In genomic region chr9:52049605-52050004, GRCm38 (mm10) we compare ENCODE assay signal across 8 mouse cellular contexts. TPM values are rescaled to one million over a fixed set of nuclear protein-coding genes. Genes with fewer than 3 reads are reported as not detected.
A peak's percentile ranks its signal among the peaks of the same experiment; 100 is the strongest.
DNase-seq lines count a peak whose midpoint lies in the region; ATAC-seq lines count a peak whose summit lies in the region.

No protein-coding gene starts in this region.

- peak overlapping the region; percentile 99 for H3K9ac ChIP-seq in limb, embryonic 12.5 days (replicated peaks)
- H3K9ac ChIP-seq in stomach, embryonic 16.5 days (ENCODE audit: low read length) = peak overlapping the region; percentile 99

- H3K4me3 ChIP-seq in megakaryocyte, embryonic 14.5 days (replicated peaks) = peak overlapping the region; percentile 95
- peak overlapping the region; percentile 94 for H3K4me3 ChIP-seq in limb, embryonic 12.5 days (replicated peaks)
- H3K4me3 ChIP-seq in stomach, embryonic 16.5 days (replicated peaks; ENCODE audit: low read length) = peak overlapping the region; percentile 97

- H3K27ac ChIP-seq in limb, embryonic 12.5 days = no peak overlapping the region
- no peak overlapping the region for H3K27ac ChIP-seq in stomach, embryonic 16.5 days (ENCODE audit: low read length)

- 2% methylated on average over 3 of the region's 3 CpGs for WGBS in limb, embryonic 12.5 days
- 9% methylated on average over 3 of the region's 3 CpGs for WGBS in stomach, embryonic 16.5 days

- DNase-seq in CD4-positive, CD25-positive, alpha-beta regulatory T cell, adult 2 months (ENCODE audit: low read depth, low spot score) = peak; percentile 28
- no peak for DNase-seq in left cerebral cortex, postnatal 14 days (ENCODE audit: low spot score in 2 of 2)
- no peak for DNase-seq in spleen, postnatal 10 days (ENCODE audit: low spot score in 2 of 2)

- H3K4me2 ChIP-seq in limb, embryonic 12.5 days = peak overlapping the region; percentile 65
- peak overlapping the region; percentile 72 for H3K4me2 ChIP-seq in stomach, embryonic 16.5 days (ENCODE audit: low read depth, low read length)

- H3K9me3 ChIP-seq in megakaryocyte, embryonic 14.5 days = no peaks in the 10 kb centered on the region
- H3K9me3 ChIP-seq in limb, embryonic 12.5 days = no peaks in the 10 kb centered on the region
- no peaks in the 10 kb centered on the region for H3K9me3 ChIP-seq in stomach, embryonic 16.5 days (replicated peaks; ENCODE audit: control insufficient read depth, low read length)

- H3K27me3 ChIP-seq in megakaryocyte, embryonic 14.5 days (replicated peaks) = no peaks in the 10 kb centered on the region
- H3K27me3 ChIP-seq in limb, embryonic 12.5 days = no peaks in the 10 kb centered on the region
- no peaks in the 10 kb centered on the region for H3K27me3 ChIP-seq in stomach, embryonic 16.5 days (ENCODE audit: control insufficient read depth, insufficient read depth, low read length)

- intact Hi-C loops in left cerebral cortex, postnatal 14 days (cut with DNase I) = loop anchor here (5.0 kb wide), 1 partner anchor 62 kb away; no protein-coding TSS in a partner anchor

- H3K4me1 ChIP-seq in megakaryocyte, embryonic 14.5 days = peaks cover 30% of the 10 kb centered on the region
- H3K4me1 ChIP-seq in limb, embryonic 12.5 days (replicated peaks) = peaks cover 25% of the 10 kb centered on the region
- H3K4me1 ChIP-seq in stomach, embryonic 16.5 days (ENCODE audit: control insufficient read depth, insufficient read depth, low read length) = peaks cover 18% of the 10 kb centered on the region

- ATAC-seq in CD4-positive, CD25-positive, alpha-beta regulatory T cell, adult 4 months = no peak
- ATAC-seq in megakaryocyte, adult 5-6 weeks (ENCODE audit: poor library complexity, severe bottlenecking) = no peak
- ATAC-seq in limb, embryonic 12.5 days (ENCODE audit: insufficient number of reproducible peaks, insufficient read depth, low FRiP score, low TSS enrichment, low read depth) = no peak
- ATAC-seq in stomach, embryonic 16.5 days (ENCODE audit: insufficient read depth, low FRiP score) = no peak

- H3K36me3 ChIP-seq in megakaryocyte, embryonic 14.5 days (replicated peaks; ENCODE audit: low read length) = no peaks in the 10 kb centered on the region
- no peaks in the 10 kb centered on the region for H3K36me3 ChIP-seq in limb, embryonic 12.5 days
- H3K36me3 ChIP-seq in stomach, embryonic 16.5 days (ENCODE audit: control insufficient read depth, insufficient read depth, low read length) = no peaks in the 10 kb centered on the region

RNA-seq across cellular contexts. Expression of gene Rdx, which starts 2.6 kb away (rescaled TPM):
- polyA plus RNA-seq in CD4-positive, CD25-positive, alpha-beta regulatory T cell, adult 4 months (2017; shearing (Covaris generic)) = 10 to 100 TPM; 39.6 to 48.0 TPM
- polyA plus RNA-seq in megakaryocyte, embryonic 14.5 days (2012; ENCODE audit: insufficient read depth, low replicate concordance) = 3.5 and 13.4 TPM in 2 replicates
- 62.7 and 69.8 TPM in 2 replicates for total RNA-seq in megakaryocyte, adult 5-6 weeks (2015)
- total RNA-seq in megakaryocyte, adult 5-6 weeks (2017) = 164 and 165 TPM in 2 replicates
- 153 and 159 TPM in 2 replicates for polyA plus RNA-seq in limb, embryonic 12.5 days (2016; fragmentation: Nextera tagmentation; extraction: Ambion mirVana)
- polyA plus RNA-seq in stomach, embryonic 16.5 days (2015; fragmentation: Nextera tagmentation; extraction: Ambion mirVana) = 74.0 and 81.4 TPM in 2 replicates
- total RNA-seq in left cerebral cortex, postnatal 14 days (2021) = 10 to 100 TPM; 42.7 to 52.9 TPM
